Mouse (Mus musculus) lung, embryonic 14.5 days (tissue): ENCODE data around the gene Rtp3. TPM values are rescaled to one million over a fixed set of nuclear protein-coding genes. Genes with fewer than 3 reads are reported as not detected.

Experiments
- ATAC-seq: fragments of 200-750 bp; cut with Nextera tagmentation; 2 replicates; pipeline ENCODE4 v1.8.0; 2017; ENCODE audit warnings: mild to moderate bottlenecking, moderate TSS enrichment, moderate library complexity; ENCODE audit not compliant: insufficient read depth
- DNase-seq: peaks from one replicate; pipeline ENCODE4 v3.0.0-alpha.2; 2015
- H3K27ac ChIP-seq: fragments of 300-500 bp; sonication (generic); 2 replicates; pipeline ENCODE4 v1.5.1; 2014; ENCODE audit warnings: low read depth, mild to moderate bottlenecking, moderate library complexity
- H3K27me3 ChIP-seq: fragments of 300-500 bp; sonication (generic); 2 replicates; pipeline ENCODE4 v1.6.1; 2014; ENCODE audit warnings: low read length, control low read depth; ENCODE audit not compliant: insufficient read depth
- H3K36me3 ChIP-seq: fragments of 300-500 bp; sonication (generic); 2 replicates; pipeline ENCODE4 v1.6.1; 2014; ENCODE audit warnings: control low read depth; ENCODE audit not compliant: insufficient read depth
- H3K4me1 ChIP-seq: fragments of 300-500 bp; sonication (generic); 2 replicates; pipeline ENCODE4 v1.6.1; 2014; ENCODE audit warnings: antibody characterized with exemption, control low read depth; ENCODE audit not compliant: insufficient read depth
- H3K4me2 ChIP-seq: fragments of 300-500 bp; sonication (generic); 2 replicates; pipeline ENCODE4 v1.6.1; 2014; ENCODE audit warnings: mild to moderate bottlenecking
- H3K4me3 ChIP-seq: fragments of 300-500 bp; sonication (generic); 2 replicates; pipeline ENCODE4 v1.5.1; 2014; ENCODE audit warnings: low read depth, low read length
- H3K9ac ChIP-seq: fragments of 300-500 bp; sonication (generic); 2 replicates; pipeline ENCODE4 v1.6.1; 2014
- H3K9me3 ChIP-seq: fragments of 300-500 bp; sonication (generic); 2 replicates; pipeline ENCODE4 v1.6.1; 2016; ENCODE audit warnings: low read depth, low read length, control low read depth
- CTCF ChIP-seq: IDR thresholded peaks from 2 replicates; pipeline ENCODE4 v1.5.1; 2016; ENCODE audit warnings: antibody characterized with exemption, low read depth
- WGBS: fragments of 180-500 bp; shearing (Covaris S2); extraction: QIAGEN DNeasy Blood & Tissue Kit; methylation state at CpG from one replicate; pipeline ENCODE4 v1.1.7; 2014; 5-methylcytosine and 5-hydroxymethylcytosine counted together
- polyA plus RNA-seq: library from polyadenylated mRNA; unstranded; fragments of >200 nt; fragmentation: Nextera tagmentation; extraction: Ambion mirVana; gene quantifications from 2 replicates; pipeline ENCODE4 v1.2.1, GENCODE M21; 2014

Gene Rtp3
- polyA plus RNA-seq, 1 experiment from 2014 or later, result 0.41 TPM

- no peak overlapping the region for H3K27ac ChIP-seq
Observed at GRCm38 (mm10) chr9:110959669-110960068, 30.7 kb downstream of the Rtp3 start.

GRCm38 (mm10) chr9:110955962-110956361 lies 34.4 kb downstream of the Rtp3 start:
- TF ChIP-seq CTCF, result no peak
- Histone ChIP-seq H3K27me3 (peaks cover 27% of the 10 kb centered on the region), H3K9ac (no peak overlapping the region), H3K4me2 (no peak overlapping the region), H3K4me1 (no peaks in the 10 kb centered on the region), H3K27ac (no peak overlapping the region), H3K36me3 (no peaks in the 10 kb centered on the region), H3K9me3 (no peaks in the 10 kb centered on the region), H3K4me3 (no peak overlapping the region)
- DNase-seq (no peak), ATAC-seq (no peak)
- whole genome bisulfite sequencing, result 77% methylated on average over 6 of the region's 6 CpGs

More at GRCm38 (mm10) chr9:110959669-110960068, 30.7 kb downstream of the Rtp3 start:
- TF ChIP-seq CTCF, result no peak
- ATAC-seq (no peak), DNase-seq (no peak)
- H3K36me3 ChIP-seq, result no peaks in the 10 kb centered on the region
- no peak overlapping the region for H3K4me3 ChIP-seq
- no peak overlapping the region for H3K4me2 ChIP-seq
- H3K4me1 ChIP-seq, result no peaks in the 10 kb centered on the region
- peaks cover 7% of the 10 kb centered on the region for H3K27me3 ChIP-seq
- H3K9ac ChIP-seq, result no peak overlapping the region
- H3K9me3 ChIP-seq, result no peaks in the 10 kb centered on the region
- 83% methylated on average over 5 of the region's 5 CpGs for WGBS

- Histone ChIP-seq H3K27me3 (peaks cover 27% of the 10 kb centered on the region), H3K4me2 (no peak overlapping the region), H3K9me3 (no peaks in the 10 kb centered on the region), H3K27ac (no peak overlapping the region), H3K9ac (no peak overlapping the region), H3K4me3 (no peak overlapping the region), H3K36me3 (no peaks in the 10 kb centered on the region), H3K4me1 (no peaks in the 10 kb centered on the region)
- no peak for TF ChIP-seq CTCF
- ATAC-seq, result no peak
- no peak for DNase-seq
- WGBS, result 46% methylated on average over 2 of the region's 2 CpGs
Observed at GRCm38 (mm10) chr9:110954681-110955445, 35.5 kb downstream of the Rtp3 start.

GRCm38 (mm10) chr9:110953550-110954461 lies 36.6 kb downstream of the Rtp3 start:
- ATAC-seq, result peak; percentile 60
- no peaks in the 10 kb centered on the region for H3K9me3 ChIP-seq
- DNase-seq, result peak; percentile 85
- H3K27ac ChIP-seq, result no peak overlapping the region
- H3K36me3 ChIP-seq, result no peaks in the 10 kb centered on the region
- peak; percentile 78 for TF ChIP-seq CTCF
- H3K9ac ChIP-seq, result peak overlapping the region; percentile 38
- peaks cover 27% of the 10 kb centered on the region for H3K27me3 ChIP-seq
- WGBS, result 1% methylated on average over 44 of the region's 44 CpGs
- peak overlapping the region; percentile 45 for H3K4me3 ChIP-seq
- H3K4me1 ChIP-seq, result no peaks in the 10 kb centered on the region
- H3K4me2 ChIP-seq, result peak overlapping the region; percentile 93

- Histone ChIP-seq H3K9ac (no peak overlapping the region; the same call in 1 of the 2 replicates), H3K4me2 (peak overlapping the region; percentile 93), H3K36me3 (no peaks in the 10 kb centered on the region), H3K4me3 (peak overlapping the region; percentile 45), H3K4me1 (no peaks in the 10 kb centered on the region), H3K27me3 (peaks cover 27% of the 10 kb centered on the region), H3K27ac (no peak overlapping the region), H3K9me3 (no peaks in the 10 kb centered on the region)
- no peak for TF ChIP-seq CTCF
- DNase-seq (no peak), ATAC-seq (no peak)
- 42% methylated on average over 5 of the region's 5 CpGs for WGBS
Observed at GRCm38 (mm10) chr9:110952931-110953549, 37.3 kb downstream of the Rtp3 start.

- no peak overlapping the region for H3K4me3 ChIP-seq
- no peak for ATAC-seq
- H3K9me3 ChIP-seq, result no peaks in the 10 kb centered on the region
- TF ChIP-seq CTCF, result no peak
- H3K27me3 ChIP-seq, result peaks cover 27% of the 10 kb centered on the region
- no peak overlapping the region for H3K9ac ChIP-seq
- WGBS, result 44% methylated on average over 6 of the region's 6 CpGs
- H3K27ac ChIP-seq, result no peak overlapping the region
- H3K4me2 ChIP-seq, result no peak overlapping the region
- DNase-seq, result no peak
- H3K36me3 ChIP-seq, result no peaks in the 10 kb centered on the region
- no peaks in the 10 kb centered on the region for H3K4me1 ChIP-seq
Observed at GRCm38 (mm10) chr9:110952398-110952797, 38.0 kb downstream of the Rtp3 start.
